Mouse (Mus musculus): ENCODE data around the gene Tmem167.

Gene Tmem167

DNA sequence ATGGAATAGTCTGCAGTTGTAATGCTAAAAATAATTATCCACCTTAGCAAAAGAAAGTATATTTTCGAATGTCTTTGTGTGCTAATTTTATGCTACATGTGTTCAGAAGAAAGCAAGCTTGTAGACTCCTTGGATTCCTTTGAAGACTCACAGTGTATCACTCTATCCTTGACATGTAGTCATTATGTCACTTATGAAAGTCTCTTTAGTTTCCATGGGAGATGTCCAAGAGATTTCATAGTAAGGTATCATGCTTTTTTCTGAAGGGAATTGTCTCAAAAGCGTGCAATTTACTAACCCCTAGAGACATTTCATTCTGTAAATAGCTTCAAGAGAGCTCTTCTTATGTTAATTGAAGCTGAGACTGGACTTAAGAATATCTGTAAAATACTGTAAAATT, 97.8 kb downstream of the Tmem167 start:
- no peak for DNase-seq

DNA sequence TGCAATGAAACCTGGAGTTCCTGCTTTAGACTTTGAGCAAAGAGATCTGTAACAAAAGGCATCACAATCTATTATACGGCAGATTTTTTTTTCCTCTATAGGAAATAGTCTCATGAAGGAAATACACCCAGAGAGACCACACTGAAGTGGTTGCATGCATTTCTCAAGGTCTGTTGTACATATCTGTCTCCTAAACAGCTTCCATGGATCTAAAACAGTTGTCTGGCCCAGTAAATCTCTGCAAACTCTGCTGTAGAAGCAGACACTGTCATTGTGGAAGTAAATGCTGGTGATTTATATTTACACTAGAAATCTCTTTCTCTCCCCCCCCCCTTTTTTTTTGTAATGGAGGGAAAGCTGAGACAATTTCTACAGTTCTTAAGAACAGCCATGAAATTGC, 99.1 kb downstream of the Tmem167 start:
- no peak for DNase-seq

DNA sequence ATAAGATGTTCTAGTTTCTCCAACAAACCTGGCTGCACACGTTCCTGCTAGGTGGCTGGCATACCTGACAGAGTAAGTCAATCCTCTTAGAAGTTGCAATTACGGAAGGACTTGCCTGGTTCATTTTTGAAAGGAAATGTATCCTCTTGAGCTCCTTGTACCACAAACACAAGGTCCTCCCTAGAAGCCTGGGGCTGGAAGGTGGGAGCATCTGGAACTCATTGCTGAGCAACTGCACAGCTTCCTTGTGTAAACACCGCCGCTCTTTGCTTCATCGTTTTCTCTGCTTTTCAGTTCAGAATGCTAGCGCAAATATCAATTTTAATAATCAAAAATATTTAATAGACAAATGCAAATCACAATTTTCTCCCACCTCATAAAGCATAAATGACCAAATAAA, 102.9 kb downstream of the Tmem167 start:
- no peak for DNase-seq
